Mouse (Mus musculus): ENCODE measurements at regions not wholly inside any gene's neighbourhood (a gene's known extent, or its start where the extent isn't known, plus 50 kb on each side); places are given as distances from the start of the nearest gene placed in this dataset.
A peak's percentile ranks its signal among the peaks of the same experiment; 100 is the strongest.

DNA sequence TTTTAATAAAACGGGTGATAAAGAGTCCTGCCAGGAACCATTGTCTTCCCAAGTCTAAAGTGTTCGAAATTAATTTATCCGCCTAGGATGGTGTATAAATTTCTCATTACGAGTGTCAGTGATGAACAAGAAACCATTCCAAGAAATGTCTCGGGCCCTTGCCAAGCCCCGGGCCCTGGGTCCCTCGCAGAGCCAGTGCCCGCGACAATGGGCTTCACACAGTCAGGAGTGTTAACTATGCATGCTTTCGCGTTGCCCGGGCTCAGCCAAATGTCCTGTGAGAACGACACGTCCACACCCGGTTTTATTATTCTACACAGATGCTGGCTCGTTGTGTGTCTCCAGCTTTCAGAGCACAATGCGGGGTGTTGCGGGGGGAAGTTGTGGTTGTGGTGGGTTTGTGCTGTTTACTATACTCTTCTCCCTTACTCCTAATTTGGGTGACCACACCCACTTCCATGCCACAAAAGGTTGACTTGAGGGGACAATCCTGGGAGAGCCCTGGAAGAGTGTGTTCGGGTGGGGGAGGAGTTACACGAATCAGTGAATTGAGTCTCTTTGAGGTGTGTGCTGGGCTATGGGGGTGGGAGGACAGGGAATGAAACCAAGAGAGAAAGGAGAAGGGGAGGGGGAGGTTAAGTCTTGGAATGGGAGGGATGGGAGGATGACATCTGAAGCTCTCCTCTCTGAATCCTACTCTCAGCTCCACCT, 166.5 kb downstream of the Inhbb start:
- no peak for DNase-seq

DNA sequence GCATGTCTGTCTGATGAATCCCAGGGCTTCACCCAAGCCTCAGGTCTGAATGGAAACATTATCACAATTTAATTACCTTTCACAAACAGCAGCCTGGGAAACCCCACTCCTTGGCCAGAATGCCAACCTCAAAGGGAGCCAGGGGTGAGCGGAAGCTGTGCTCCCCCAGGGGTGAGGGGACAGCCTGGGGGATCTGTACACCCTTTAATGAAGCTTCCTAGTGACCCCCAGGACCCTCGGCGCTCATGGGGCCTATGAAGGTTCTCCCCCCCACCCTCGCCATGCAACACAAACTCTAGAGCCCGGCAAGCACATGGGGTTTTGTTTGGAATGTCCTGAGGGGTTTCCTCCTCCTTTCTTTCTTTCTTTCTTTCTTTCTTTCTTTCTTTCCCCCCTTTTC, 167.1 kb downstream of the Inhbb start:
- no peak for DNase-seq

DNA sequence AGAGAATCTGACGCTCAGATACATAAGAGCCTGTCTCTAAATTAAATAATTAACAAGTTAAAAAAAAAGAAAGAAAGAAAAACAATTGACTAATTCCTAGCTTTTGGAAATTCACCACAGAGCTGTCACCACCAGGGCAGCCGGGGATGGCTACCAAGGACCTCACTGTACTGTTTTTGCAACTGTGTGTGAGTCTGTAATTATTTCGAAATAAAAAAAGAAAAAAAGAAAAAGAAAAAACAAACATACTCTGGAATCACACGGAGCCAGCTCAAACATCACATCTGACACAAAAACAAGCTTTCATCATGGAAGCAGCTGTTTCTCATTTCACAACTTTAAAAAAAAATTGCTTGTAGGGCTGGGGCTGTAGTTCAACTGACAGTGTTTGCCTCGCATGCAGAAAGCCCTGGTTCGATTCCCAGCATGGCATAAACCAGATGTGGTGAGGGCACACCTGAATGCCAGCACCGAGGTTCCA, 168.6 kb downstream of the Inhbb start:
- peak; percentile 35 for DNase-seq

DNA sequence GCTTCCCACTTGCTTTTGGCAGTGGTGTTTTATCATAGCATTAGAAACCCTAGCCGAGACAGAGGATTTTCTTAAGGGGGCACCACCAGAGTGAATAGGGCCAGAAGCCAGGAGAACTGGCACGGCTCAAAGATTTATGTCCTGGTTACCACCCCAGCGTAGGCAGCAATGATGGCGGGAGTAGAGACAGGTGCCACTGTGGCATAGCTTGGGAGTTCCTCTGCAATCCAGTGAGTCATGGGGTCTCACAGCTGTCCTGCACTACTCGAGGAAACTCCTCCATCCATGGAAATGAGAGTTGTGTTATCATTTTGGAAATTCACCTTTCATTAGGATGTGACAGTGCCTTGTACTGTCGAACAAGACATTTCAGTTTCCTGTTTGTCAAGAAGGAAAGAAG, 169.6 kb downstream of the Inhbb start:
- no peak for DNase-seq

DNA sequence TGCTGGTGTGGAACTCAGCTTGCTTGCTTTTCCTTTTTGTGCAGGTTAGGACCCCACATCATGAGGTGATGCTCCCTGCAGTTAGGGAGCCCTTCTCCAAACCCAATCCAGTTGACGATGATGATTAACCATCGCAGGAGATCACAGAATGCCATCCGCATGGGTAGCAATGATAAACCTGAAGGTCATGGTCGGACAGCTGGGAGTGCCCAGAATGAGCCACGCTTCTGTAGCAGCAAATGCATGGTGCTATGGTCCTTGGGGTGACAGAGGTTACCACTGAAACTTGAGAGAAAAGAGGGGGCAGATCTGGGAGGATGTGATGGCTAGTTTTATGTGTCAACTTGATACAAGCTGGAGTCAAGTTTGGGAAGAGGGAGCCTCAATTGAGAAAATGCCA, 170.3 kb downstream of the Inhbb start:
- DNase-seq: no peak

DNA sequence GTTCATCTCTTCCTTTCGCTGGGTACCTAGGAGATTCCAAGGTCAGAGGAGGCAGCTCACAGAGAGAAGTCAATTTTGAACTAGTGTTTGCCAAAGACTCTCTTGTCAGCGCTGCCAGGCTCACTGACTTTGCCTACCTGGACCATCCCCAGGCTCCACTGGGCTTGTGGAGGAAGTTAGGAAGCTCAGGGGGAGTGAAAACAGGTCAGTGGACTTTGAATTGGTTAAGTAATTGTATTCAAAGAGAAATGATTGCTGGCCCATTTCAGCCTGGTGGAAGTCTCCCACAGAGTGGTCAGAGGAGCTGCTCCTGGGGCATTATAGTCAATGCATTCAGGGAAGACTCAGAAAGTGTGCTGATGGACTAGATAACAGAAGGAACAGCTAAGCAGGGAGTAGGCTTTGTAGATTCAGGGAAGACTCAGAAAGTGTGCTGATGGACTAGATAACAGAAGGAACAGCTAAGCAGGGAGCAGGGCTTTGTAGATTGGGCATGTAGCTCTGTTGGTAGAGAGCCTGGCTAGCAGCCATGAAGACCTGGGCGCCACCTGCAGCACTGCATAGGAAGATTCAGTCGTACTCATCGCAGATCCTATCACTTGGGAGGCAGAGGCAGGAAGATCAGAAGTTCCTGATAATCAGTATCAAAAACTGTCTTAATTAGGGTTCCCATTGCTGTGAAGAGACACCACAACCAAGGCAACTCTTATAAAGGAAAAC, 173.1 kb downstream of the Inhbb start:
- DNase-seq: no peak

DNA sequence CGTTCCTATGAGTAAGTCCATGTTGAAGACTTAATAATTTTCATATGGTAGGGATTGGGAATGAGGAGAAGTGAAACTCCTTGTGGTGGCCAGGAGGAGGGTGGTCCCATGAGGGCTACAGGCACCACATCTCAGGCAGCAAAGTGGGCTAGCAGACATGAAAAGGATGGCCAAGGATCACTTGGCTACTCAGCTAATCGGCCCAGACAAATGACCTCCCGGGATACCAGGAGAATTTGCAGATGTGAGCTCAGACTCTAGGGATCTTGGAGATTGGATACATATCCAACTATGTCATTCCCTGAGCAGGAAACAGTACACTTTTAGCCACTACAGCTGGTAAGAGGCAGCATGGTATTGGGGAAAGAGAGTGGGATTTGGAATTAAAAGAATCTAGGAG, 174.9 kb downstream of the Inhbb start:
- no peak for DNase-seq

DNA sequence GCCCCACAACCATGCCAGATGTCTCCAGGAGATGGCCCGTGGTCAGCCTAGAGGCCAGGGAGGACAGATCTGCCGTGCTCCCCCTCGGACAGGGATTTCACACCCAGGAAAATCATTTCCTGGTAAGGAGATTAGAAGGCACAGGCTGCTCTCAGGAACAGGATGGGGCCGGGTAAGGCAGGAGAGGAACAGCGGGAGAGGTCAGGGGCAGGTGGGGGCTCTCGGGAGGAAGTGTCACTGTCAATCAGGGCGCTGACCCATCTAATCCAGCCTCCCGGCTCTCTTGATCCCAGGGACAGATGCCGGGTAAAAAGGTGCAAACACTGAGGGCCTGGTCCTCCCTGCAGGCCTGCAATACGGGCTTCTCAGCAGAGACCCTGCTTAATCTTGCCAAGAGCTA, 183.6 kb downstream of the Inhbb start:
- DNase-seq: no peak

DNA sequence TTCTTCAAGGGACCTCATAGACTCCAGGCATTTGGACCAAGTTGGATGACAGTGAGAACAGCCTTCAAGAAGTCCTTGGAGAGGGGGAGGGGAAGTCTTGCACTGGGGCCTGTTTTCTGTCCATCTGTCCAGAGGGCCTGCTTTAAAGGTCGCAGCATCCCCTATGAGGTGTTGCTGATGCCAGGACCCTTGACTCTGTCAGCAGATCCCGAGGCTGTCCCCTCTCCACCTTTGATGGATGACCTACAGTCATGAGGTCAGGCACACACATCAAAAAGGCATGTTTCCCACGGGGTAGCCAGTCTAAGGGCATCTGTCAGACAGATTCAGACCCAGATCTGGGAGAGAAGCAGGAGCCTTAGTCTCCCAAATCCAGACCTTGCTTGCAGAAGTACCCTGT, 183.4 kb upstream of the Gli2 start:
- DNase-seq: no peak

DNA sequence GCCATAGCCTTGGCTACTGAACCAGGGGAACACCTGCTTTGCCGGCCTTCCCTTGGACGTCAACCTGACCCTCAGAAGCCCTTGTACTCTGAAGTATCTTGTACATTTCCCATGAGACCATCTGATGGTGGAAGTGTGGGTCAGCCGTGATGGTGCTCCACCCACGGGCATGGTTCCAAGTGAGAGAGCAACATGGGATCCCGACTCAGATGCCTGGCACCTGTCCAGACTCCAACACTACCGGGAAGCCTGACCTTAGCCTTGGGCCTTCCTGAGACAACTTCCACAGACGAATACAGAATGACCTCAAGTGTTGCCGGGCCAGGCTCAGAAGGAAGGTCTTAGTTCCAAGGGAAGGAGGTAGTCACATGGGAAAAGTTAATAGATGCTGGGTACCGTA, 181.0 kb upstream of the Gli2 start:
- peak; percentile 34 for DNase-seq

DNA sequence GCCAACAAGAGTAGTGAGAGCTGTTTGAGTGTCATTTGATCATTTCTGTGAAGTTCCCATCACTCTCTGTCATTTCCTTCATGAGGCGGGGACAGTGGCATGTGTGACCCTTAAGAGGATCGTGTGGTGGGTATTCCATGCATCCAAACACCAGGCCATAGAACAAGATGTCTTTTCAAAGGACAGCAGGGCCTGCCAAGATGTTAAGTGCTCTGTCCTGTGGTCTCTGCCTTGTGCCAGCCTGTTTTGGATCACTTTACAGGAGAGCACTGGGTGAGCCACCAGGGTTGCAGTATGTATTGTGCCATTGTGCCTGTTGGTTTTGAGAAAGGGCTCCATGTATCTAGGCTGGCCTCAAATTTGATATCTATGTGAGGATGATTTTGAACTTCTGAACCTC, 173.6 kb upstream of the Gli2 start:
- DNase-seq: no peak

DNA sequence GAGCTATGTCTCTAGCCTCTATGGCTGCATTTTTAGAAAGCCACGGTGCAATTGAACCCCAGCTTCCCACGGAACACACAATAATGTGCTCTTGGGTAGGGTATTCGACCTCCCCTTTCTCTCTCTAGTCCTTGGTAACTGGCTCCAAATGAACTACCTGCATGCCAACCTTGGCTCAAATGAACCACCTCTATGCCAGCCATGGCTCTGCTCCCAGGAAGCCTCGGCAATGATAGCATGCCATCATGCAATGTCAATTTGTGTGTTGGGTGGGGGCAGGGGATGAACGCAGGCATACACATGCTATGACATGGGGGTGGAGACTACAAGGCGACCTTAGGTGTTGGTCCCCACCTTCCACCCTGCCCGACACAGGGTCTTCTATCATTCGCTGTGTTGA, 170.5 kb upstream of the Gli2 start:
- DNase-seq: no peak

DNA sequence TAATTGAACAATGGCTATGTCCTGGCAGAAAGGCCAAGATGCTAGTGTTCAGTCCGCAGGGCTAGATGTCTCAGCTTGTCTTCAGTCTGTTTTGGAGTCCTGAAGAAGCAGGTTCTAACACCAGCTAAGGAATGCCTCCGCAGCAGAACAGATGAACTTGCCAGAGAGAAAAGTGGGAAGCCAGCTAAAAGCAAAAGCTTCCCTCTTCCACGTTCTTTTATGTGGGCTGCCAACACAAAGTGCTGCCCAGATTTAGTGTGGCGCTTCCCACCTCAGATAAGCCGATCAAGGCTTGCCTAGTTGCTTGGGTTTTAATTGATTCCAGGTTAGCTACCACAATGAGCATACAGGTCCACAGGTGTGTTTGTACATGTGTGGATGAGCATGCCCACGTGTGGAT, 168.5 kb upstream of the Gli2 start:
- no peak for DNase-seq

DNA sequence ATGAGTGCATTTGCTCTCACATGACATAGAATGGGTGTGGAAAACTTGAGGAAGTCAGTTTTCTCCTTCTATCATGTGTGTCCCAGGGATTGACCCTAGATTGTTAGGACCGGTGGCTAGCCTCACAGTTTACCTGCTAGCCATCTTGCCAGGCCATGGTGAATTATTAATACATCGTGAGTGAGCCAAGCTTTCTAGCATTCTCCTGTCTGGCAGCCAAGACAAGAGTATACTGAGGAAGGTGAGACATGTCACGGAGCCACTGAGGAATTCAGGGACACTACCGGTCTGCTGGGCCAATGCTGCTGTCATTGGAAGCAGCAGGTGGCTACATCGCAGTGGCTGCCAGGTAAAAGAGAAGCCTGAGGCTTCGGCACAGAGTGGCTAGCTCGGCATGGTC, 167.6 kb upstream of the Gli2 start:
- DNase-seq: no peak

DNA sequence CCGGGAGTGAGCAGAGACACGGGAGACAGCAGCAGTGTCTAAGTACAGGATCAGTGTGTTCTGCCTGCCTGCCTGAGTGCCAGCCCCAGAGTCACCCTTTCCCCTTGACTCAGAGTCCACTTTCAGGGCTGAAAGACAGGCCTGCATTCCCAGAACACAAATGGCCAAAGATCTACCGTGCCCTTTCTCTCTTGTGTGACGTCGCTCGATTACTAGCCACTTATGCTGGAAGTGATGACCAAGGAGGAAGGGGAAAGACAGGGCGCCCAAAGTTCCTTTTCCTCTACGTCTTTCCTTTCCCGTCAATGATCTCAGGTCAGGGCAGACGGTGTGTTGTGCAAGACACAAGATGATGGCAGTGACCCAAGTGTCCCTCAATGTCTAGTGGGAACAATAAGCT, 166.4 kb upstream of the Gli2 start:
- DNase-seq: peak; percentile 61

DNA sequence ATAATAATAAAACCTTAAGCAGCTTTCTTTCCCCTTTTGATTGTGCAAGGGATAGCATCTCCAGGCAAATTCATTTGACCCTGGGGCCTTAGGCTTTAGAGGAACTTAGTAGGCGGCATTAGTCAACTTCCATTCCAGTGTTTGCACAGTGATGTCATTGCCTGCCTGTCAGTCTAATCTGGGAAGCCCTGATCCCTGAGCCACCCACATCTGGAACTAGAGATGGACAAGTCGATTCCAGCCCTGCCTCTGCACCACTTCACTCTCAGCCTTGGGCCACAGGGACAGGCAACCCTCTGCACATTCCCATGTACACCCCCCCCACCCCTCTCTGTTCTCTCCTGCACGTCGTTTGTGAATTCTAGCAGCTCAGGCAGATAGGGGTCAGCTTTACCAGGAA, 164.0 kb upstream of the Gli2 start:
- DNase-seq: no peak

DNA sequence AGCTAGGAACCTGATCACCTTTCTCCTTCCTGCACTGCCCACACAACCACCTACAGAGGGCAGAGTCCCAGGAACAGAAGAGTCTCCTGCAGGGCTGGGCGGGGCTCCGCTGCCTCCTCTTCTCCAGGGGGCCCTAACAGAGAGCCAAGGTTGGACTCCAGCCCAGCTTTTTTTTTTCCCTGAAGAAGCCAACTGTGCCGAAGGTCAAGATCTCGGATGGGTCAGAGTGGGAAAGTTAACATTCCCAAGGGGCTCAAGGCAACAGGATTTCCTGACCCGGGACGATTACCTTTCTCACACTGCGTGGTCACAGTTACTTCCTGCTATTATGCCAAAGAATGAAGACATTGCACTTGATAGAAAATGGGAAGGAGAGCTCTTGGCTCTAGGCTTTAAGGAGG, 156.2 kb upstream of the Gli2 start:
- DNase-seq: peak; percentile 64

DNA sequence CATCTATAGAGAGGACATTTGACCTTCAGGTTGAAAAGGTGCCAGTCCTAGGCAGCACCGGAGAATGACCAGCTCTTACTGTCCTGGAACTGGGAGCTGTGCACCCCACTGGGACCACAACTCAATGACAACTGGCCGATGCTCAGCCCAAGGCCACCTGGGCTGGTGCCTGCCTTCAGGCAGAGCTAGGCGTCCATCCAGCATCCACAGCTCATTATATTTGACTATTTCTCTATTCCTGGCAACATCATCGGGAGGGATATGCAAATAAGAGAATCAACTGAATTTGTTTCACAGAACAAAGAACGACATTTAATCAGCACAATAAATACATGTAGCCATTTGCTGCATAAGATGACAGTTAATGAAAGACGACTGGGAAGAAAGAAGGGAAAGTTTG, 149.0 kb upstream of the Gli2 start:
- no peak for DNase-seq

DNA sequence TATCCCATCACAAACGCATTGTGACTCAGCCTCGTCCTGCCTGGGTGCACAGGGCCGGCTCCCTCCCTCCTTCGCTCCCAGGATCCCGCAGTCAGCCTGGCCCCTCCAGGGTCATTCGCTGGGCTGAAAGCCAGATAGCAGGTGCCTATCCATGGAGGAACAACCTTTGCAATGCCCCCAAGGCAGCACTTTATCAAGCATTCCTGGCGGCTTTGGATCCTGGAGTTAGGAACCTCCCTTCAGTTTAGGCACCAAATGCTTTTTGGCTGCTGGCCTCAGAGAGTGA, 143.9 kb upstream of the Gli2 start:
- DNase-seq: no peak

DNA sequence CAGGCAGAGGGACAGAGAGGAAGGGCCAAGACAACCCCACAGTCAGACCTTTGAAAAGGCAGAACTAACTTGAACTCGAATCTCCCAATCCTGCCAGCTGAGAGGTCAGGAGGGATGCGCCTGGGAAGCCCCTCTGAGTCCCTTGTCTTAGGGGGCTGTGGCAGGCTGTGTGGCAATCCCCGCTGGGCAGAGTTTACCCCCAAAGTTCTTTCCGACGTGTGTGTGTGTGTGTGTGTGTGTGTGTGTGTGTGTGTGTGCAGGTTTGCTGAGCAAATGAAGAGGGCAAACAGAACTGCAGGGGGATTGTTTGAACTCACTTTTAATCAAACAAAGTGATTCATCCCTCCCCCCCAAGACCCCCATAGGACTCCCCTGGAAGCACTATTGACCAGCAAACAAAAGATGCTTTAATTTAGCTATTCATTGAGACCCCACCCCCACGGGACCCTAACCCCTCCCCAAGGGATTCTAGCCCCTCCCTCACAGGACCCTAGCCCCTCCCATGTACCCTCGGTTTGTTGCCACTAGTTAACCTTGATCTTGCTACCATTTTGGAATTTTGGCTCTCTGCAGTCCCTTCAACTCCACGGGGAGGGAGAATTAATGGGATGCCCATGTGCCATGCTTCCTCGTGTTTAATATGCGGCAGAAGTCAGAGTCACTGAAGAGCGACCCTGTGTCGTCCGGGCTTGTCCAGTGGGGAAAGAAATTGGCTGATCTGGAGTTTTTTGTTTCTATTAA, 143.4 kb upstream of the Gli2 start:
- no peak for DNase-seq

DNA sequence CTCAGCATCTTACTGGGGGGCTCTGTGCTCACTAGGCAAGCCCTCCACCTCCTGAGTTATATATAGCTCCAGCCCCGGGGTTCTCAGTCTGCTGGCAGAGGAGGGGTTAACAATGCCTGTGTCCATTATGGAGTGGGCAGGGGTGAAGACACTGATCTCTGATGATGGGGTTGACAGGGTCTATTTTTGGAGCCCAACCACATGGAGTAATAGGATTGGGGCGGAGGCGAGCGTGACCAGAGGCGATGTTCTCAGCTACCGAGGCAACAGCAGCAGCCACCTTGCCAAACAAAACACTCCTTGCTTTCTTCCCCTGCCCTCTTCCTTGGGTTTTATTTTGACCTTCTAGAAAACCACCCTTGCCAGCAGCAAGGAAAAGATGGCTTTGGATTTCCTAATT, 141.1 kb upstream of the Gli2 start:
- no peak for DNase-seq

DNA sequence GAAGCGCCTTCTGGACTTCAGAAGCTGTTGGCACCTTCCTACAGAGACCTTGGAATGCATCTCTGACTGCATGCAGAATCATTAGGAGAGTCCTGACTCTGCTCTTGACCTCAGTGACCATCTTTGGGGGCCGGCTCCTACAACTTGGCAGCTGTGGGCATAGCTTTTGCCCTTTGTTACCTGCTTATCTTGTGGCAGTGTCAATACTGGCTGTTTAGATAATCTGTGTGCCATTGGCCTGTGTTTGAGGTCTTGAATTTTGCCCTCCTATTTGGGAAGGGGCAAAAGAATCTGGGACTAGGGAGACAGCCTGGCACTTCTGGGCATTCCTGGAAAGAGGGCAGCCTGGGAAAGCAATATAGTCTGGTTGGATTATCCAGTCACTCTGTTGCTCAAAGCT, 137.8 kb upstream of the Gli2 start:
- DNase-seq: no peak

DNA sequence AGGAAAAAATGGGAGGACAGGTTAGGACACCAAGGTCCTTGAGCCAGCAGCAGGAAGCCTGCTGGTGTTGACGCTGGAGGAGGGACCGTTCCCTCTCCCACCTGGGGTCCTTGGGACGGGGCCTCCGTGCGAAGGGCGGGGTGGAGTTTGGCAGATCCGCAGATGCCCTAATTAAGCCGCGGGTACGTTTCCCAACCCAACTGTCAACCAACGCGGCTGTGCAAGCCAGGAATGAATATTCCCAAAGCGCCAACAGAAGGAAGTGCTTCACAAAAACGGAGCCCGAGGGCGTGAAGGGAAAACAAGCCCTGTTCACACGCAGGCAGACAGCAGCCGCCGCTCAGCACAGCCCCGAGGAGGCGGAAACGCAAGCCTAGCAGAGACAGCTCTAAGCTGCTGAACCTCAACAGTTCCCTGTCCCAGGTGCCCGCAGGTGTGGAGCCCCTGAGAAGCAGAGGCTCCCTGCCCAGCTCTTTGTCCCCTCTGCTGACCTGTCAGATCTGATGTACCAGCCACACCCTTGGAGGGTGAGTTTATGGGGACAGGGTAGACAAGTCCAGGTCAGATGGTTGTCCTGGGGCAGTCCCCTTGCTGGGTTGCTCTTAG, 136.1 kb upstream of the Gli2 start:
- DNase-seq: no peak

DNA sequence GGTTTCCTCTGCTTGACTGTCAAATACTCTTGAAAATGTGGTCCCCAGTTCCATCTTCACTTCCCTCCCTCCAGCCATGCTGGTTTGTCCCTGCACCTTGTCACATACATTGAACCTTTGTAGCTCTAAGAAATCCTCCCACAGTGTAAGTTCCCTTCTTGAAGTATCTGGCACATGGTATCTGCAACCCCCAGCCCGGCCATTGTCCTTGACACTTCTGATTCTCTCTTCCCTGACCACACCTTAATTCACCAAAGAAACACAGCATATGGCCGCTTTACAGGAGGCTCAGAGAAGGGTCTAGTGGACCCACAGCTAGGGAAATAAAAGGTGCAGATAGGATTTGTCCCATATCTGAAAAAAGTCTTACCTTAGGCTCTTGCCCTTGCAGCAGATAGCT, 133.9 kb upstream of the Gli2 start:
- no peak for DNase-seq
